Mouse (Mus musculus) adrenal gland, postnatal 4 days (tissue): ENCODE measurements around the gene Tmc7. TPM values are rescaled to one million over a fixed set of nuclear protein-coding genes. Genes with fewer than 3 reads are reported as not detected.

Experiments used
- DNase-seq, 2 experiments: peaks; one replicate each; pipeline ENCODE4 v3.0.0; 2021 to 2022; ENCODE audit warnings: low spot score in 2 of 2, mixed read lengths in 2 of 2
- total RNA-seq, 2 experiments: library from RNA; stranded (reverse); gene quantifications; 2 replicates each; pipeline ENCODE4 v1.2.3; 2021

The Tmc7 gene
- total RNA-seq, 2 experiments from 2014 or later = 1.7 to 2.5 TPM

GRCm38 (mm10) chr7:118590726-118591305 is 6.3 kb upstream of the Tmc7 start:
- DNase-seq = no peak

- DNase-seq = no peak
These were observed 1.3 kb upstream of the Tmc7 start for GRCm38 (mm10) chr7:118585856-118586255.

- DNase-seq = no peak
These were observed 390 bp upstream of the Tmc7 start for GRCm38 (mm10) chr7:118584926-118585325.

GRCm38 (mm10) chr7:118583821-118584220 is 715 bp downstream of the Tmc7 start:
- no peak for DNase-seq

- DNase-seq = no peak
These were observed 4.6 kb downstream of the Tmc7 start for GRCm38 (mm10) chr7:118579938-118580337.

GRCm38 (mm10) chr7:118578269-118578668 is 6.3 kb downstream of the Tmc7 start:
- no peak for DNase-seq

GRCm38 (mm10) chr7:118572039-118572438 is 12.5 kb downstream of the Tmc7 start:
- DNase-seq = no peak

GRCm38 (mm10) chr7:118571350-118571749 is 13.2 kb downstream of the Tmc7 start:
- no peak for DNase-seq

- DNase-seq = no peak
These were observed 15.4 kb downstream of the Tmc7 start for GRCm38 (mm10) chr7:118569121-118569543.

GRCm38 (mm10) chr7:118554290-118554689 is 30.2 kb downstream of the Tmc7 start:
- no peak for DNase-seq

- DNase-seq = no peak
These were observed 30.7 kb downstream of the Tmc7 start for GRCm38 (mm10) chr7:118553881-118554280.

- DNase-seq = no peak
These were observed 37.1 kb downstream of the Tmc7 start for GRCm38 (mm10) chr7:118547451-118547850.

- DNase-seq = no peak
These were observed 40.4 kb downstream of the Tmc7 start for GRCm38 (mm10) chr7:118544128-118544527.

- no peak for DNase-seq
These were observed 49.5 kb downstream of the Tmc7 start for GRCm38 (mm10) chr7:118535076-118535475.

GRCm38 (mm10) chr7:118534326-118534725 is 50.2 kb downstream of the Tmc7 start:
- no peak for DNase-seq

GRCm38 (mm10) chr7:118533178-118533578 is 51.4 kb downstream of the Tmc7 start, which contains the start of gene Coq7:
Coq7 (minus strand) TSS chr7:118533356.
- peak; percentile 67 to 88 for DNase-seq

- peak; percentile 88 to 94 for DNase-seq
These were observed 51.9 kb downstream of the Tmc7 start for GRCm38 (mm10) chr7:118532519-118533177.

- DNase-seq = no peak
These were observed 57.6 kb downstream of the Tmc7 start for GRCm38 (mm10) chr7:118526967-118527366.

- DNase-seq = no peak
These were observed 62.5 kb downstream of the Tmc7 start for GRCm38 (mm10) chr7:118522077-118522476.

- DNase-seq = no peak
These were observed 64.9 kb downstream of the Tmc7 start for GRCm38 (mm10) chr7:118519661-118520060.

- peak; percentile 55 to 58 for DNase-seq
These were observed 65.8 kb downstream of the Tmc7 start for GRCm38 (mm10) chr7:118518687-118519086.

GRCm38 (mm10) chr7:118517819-118518218 is 66.7 kb downstream of the Tmc7 start:
- no peak for DNase-seq

GRCm38 (mm10) chr7:118508556-118508955 is 76.0 kb downstream of the Tmc7 start:
- DNase-seq = no peak
